Mouse (Mus musculus) right cerebral cortex, adult 18-20 months (tissue): Measurements from ENCODE around the gene Commd8.

Experiments
- DNase-seq: peaks from one replicate; pipeline ENCODE4 v3.0.0; 2022; ENCODE audit warnings: mixed read lengths

The Commd8 gene

DNA sequence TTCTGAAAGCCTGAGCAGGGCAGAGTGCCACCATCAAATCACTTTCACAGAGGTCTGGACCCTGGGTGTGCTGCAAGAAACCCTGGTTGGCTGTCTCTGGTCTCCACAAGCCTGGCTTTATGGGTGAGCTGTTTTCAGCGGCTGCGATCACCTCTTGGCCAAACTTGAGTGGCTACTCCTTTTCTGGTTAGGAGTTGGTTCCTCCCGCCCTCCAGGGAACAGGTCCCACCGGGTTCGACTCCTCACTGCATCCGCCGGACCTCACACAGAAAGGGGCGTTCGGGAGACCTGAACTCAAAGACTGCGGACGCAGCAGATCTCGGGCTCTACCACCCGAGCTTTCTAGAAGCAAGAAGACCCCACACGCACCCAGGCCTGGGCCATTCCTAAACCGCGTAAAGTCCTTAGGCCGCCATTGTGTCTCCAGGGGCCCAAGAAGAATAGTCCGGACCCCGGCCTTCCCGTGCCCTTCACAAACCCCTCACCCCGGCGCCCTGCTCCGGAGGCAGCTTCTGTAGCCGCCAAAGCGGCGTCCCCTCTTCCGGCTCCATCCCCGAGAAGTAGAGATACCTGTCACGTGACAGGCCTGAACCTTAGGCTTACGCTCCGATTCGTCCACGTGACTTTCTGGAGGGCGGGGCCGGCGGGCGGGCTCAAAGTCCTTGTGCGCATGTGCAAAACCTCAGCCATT, at the start of gene Commd8:
TSS of gene Commd8 (minus strand) at position 596 of the 691 bp plus-strand sequence.
- peak; percentile 95 for DNase-seq

DNA sequence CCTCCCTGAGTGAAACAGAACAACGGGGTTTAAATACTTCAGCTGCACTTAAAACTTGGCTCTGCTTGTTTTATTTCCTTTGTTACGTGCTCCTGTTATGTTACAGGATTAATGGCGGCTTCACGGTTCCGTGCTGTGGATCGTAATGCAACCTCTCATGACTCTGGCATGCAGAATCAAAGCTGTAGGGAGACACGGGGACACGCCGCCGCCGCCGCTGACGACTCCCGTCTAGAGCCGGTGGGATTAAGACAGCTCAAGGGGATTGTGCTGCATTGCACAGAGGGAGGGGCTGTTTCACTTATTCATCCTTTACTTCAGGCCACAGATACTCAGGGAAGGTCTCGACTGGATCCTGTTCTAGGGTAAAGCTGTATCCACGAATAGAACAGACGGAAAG, 43.8 kb upstream of the Commd8 start:
- no peak for DNase-seq

DNA sequence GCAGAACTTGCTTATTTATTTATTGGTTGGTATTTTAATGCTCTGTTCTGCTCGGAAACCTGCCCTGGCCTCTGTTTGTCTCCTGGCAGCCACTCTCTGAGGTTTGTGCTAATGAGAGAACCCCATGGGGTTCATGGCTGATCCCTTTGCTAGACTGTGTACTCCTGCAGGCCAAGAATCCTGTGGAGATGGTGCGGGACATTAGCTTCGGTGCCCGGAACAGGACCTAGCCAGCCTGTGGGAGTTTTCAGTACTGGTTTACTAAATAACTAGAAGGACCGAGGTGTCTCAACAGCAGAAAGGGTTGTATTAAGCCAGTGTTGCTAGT, 42.8 kb upstream of the Commd8 start:
- no peak for DNase-seq

DNA sequence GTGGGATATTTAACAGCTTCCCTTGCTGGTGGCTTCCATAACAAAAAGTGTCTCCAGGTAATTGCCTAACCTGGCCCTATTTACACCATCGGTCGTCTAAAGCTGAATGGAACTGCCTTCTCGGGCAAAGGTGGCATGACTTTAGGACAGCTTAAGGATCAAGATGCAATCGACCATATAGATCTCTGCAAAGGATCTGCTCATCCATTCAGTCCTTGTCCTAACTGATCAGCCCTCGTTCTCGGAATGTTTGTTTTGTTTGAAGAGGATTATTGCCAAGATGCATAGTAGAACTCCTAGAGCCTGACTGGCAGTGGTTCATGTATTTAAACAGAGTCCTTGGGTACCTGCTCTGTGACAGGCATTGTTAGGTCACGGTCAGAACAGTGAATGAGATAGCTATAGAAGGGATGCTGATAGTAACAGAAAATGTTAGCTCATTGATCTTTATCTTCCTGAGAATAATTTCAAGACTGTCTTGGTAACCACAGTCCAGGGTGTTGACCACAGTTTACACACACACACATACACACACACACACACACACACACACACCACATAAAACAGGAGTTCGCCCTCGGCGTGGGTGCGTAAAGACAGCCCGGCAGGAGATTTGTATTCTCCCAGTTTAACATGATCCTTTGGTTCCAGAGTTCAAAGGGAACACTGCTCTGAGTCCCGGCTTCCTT, 42.3 kb upstream of the Commd8 start:
- no peak for DNase-seq

DNA sequence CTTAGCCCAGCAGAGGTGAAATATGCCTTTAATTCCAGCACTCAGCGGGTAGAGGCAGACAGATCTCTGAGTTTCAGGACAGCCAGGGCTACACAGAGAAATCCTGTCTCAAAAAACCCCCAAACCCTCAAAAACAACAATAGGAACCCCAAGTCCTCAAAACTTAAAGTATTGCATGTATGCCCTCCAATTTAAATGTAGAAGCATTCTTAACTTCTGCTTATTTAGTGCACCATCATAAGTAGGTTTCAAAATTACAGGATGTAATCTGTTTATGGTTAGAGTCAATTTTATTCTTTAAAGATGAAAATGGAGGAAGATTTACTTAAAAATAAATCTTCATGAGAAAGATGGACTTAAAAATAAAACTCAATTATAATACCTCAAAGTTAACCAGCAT, 40.5 kb upstream of the Commd8 start:
- no peak for DNase-seq

DNA sequence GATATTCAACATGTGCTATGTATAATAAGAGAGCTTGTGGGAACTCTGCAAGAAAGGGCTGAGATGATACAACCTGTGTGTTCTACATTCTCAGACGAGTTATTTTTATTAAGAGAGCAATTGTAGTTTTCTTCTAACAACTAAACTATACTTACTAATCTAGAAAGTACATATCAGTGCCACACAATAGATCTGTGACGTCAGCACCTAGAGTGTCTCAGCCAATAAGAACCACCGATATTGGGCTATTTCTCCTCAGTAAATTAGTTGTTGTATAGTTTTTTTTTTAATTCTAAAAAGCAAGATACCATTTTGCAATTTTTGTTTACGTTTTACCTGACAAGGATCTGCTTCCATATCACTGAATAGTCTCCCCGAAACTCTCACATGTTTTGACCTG, 37.3 kb upstream of the Commd8 start:
- DNase-seq = no peak

DNA sequence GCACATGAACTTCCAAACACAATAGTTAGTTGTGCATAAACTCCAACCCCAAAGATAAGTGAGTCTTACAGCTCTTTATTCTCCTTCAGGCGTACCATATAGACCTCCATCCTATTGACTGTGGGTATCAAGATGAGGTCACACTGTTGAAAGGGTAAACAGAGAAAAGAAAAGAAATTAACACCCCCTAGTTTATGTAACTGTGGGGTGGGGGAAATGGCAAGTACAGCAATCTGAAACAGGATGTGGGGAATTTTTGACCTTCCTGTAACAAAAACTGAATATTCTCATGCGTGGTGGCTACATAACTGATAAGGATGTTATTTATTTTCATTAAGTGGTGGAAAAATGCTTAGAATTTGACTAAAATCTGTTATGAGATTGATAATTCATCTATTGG, 36.5 kb upstream of the Commd8 start:
- no peak for DNase-seq

DNA sequence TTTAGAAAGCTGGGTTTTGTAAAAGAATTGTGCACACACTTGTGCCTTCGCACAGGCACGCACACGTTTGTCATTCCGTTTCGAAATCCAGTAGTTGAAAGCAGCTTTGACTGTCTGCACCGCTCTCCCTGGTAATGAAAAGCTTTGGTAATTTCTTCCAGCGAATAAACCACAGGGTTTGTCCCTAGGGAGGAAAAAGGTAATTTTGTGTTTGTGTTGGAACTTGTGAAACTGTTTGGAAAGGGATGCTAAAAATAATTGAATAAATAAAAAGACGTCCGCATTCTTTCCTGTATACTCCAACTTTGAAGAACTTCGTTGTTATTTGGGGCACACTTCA, 35.7 kb upstream of the Commd8 start:
- no peak for DNase-seq

DNA sequence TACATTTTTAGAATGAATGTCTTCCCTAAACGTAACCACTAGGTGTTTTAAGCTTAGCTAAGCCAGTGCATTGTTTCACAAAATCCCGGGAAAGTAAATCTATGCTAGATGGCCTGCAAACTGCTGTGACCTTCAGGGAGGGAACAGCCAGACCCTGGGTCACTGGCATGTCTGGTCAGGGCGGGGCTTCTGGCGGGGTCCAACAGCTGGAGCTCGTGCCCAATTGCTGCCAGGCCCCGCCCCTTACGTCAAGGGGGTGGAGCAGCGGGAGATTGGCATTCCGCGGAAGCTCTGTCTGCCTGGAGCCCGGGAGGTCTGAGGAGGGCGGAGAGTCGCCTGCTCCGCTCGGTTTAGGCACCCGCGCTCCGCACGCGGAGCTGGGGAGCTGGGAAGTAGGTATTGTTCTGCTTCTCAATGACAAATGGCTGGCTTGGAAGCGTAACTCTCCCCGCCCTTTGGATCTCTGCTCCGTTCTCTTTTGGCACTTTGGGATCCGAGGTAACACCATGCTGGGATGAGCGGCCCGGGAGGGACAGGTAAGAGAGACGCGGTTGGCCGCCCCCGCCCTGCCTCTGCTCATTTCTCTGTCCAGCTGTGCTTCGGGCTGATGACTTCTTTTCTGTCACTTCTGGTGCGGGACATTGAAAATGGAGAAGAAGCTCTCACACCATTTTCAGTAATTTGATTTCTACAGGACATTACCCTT, 35.2 kb upstream of the Commd8 start:
- peak; percentile 89 for DNase-seq

DNA sequence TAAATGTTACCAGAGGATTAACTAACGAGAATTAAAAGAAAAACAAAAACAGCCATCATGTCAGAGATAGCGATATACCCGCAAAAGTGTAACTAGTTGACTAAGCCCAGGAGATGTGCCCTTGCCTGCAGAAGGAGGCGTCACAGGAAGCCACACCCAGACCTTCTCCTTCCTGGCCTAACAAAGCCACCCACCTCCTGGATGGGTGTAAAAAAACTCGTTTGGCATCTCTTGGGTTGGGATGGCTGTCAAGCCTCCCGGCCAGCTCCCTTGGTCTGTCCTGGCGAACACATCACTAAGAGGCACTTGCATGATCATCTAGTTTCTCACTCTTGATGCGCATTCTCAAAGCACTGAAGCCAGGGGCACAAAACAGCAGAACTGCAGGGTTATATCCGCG, 34.0 kb upstream of the Commd8 start:
- no peak for DNase-seq

DNA sequence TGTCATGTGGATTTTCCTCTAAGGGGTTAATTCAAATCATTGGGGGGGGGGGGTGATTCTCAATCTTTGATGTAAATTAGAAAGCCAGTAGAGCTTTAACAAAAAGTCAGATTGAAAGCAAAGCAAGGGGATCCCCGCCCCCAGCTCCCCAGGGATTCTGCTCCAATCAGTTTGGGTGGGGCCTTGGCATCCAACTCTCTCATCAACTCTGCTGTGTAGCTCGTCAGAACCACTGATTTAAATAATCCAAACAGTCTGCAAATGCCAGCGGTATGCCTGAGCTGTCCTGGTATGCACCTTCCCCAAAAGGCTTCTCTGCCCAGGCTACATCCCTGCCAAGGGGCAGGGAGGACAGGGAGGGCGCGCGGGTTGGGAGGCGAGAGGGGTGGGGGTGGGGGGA, 33.6 kb upstream of the Commd8 start:
- DNase-seq = no peak

DNA sequence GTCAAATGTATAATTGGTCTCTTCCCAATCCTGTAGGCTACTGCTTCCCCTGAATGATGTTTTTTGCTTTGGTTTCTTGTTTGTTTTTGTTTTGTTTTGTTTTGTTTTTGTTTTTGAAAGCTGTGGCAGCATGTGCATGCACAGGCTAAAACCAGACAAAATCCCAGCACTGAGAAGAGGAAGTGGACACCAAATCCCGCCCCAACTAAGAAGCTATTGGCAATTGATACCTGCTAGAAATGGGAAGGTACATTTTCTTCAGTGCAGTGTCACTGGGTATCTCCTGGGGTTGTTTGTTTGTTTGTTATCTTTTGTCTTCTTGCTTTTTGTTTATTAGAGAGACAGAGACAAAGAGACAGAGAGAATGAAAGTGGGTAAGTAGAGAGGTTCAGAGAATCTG, 27.5 kb upstream of the Commd8 start:
- no peak for DNase-seq

DNA sequence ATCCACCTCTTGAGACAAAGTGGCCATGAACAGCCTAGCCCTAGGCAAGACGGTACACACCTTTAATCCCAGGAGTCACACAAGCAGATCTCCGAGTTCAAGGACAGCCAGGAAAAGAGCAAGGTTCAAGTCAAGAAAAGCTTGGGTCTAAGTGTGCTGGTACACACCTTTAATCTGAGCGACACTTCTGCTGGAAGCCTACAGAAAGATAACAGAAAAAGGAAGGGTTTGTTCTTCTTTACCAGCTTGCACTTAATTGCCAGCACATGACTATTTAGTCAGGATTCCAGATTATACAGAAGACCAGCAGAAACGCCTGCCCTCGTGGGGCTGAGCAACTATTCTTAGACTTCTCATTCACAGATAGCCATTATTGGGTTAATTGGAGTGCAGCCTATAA, 23.9 kb upstream of the Commd8 start:
- DNase-seq = no peak

DNA sequence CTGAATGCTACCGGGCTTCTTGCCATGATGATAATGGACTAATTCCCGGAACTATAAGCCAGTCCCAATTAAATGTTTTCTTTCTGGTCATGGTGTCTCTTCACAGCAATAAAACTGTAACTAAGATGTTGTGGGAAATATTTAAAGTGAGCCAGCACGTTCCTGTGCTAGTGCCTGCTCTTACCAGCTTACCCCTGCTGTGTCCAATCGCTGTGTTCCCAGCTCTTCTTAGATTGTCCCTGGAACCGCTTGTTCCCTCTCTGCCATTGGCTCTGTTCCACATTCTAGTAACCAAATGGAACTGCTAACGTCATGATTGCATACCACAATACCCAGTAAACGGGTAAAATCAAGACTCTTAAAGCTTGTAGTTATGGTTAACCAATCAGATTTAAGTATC, 23.2 kb upstream of the Commd8 start:
- DNase-seq = no peak

DNA sequence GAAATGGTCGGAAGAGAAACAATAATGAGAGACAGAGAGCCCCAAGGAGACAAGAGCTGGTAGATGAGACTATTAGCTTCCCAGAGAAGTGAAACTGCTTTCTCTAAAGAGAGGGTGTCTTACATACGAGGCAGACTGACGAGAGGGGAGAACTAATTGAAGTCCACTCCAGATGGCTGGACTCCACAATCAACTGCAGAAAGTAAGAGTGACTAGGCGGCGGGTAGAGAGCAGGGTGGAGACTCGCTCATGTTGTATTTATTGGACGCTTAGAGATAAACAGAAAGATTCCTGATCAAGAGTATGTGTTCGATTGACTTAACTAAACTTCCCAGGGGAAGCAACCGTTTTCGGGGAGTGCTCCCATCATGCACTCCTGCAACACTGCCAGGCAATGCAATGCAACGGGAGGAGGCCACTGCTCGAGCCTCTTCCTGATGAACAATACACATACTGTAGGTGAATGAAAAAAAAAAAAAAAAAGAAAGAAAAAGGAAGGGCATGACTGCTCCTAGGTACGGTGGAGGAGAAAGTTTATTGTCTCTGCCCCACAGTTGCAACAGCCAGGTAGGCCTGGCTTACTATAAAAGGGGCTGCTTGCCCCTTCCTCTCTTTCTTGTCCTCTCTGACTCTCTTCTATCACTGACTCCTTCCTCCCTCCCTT, 16.6 kb upstream of the Commd8 start:
- no peak for DNase-seq

DNA sequence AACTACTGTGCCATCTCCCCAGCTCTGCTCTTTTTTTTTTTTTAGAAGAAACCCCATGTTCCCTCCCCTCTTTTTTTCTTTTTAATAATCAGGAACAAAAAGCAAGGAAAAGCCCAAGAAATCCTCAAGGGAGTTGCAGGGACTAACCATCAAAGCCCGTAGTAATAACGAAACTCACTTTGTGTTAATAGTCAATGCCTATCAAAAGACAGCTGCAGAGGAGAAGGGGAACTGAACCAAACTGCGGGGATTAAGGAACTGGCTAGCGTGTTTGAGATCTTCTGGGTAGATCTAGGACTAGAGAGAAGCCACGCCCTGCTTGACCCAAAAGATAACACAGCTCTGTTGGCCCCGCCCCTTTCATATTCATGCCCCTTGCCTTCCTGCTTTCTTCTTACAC, 15.9 kb upstream of the Commd8 start:
- no peak for DNase-seq

DNA sequence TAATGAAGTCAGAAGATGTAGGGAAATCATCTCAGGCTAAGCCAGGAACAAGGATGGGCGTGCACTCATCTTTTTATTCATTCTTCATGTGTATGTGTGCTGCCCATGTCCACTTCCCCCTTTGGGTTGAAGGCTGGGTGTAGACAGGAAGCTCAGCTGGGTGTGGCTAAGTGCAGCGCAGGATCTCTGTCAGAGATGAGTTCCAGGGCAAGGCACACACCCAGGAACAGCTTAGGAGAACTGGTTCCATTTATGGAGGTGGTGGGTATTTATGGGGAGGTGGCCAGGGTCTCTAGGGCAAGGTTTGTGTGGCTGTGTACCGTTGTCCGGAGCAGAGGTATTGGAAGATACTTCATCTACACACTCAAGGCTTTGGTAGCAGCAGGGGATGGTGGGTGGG, 14.8 kb upstream of the Commd8 start:
- no peak for DNase-seq

DNA sequence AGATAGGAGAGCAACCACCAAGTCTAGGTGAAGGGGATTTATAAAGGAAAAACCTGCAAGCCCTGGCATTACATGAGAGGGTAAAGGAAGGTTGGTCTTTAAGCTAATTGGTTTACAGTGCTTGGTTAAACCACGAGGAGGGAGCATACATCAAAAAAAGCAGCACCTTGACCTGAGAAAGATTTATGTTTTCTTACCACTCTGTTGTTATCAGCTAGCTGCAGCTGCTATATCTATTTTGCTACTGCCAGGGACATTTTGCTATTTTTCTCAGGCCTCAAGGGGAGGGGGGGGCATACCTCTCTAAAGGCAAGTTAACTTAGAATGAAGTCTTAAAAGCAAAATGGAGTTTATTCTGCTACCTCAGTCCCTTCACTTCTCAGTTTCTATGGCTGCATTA, 13.2 kb upstream of the Commd8 start:
- no peak for DNase-seq

DNA sequence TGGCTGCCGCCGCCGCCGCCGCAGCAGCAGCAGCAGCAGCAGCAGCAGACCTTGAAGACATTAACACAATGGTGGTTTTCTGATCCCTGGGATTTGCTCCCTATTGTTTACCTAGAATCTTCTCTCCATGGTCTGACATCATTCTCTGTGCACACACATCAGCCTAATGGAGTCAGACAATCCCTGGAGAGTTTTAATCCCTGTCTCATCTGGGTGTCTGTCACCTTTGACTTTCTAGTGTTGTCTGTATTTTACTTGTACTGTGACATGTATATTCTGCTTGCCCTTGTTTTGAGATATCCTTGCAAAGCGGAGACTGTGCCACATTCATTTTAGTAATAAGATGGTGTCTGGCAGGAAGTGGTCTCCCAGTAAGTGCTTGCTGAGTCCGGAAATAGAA, 7.5 kb upstream of the Commd8 start:
- DNase-seq = no peak

DNA sequence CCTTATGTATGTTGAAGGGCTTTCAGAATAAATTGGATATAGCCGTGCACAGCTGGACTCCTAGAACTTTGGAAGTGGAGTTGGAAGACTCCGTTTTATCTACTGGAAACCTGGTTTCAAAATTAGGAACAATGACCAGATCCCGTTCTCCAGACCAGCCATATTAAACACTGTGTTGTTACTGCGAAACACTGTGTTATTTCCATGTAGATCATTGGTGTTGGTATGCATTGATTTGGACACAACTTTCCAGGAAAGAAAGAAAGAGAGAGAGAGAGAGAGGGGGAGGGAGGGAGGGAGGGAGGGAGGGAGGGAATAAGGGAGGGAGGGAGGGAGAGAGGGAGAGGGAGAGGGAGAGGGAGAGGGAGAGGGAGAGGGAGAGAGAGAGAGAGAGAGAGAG, 7.1 kb upstream of the Commd8 start:
- DNase-seq = no peak

DNA sequence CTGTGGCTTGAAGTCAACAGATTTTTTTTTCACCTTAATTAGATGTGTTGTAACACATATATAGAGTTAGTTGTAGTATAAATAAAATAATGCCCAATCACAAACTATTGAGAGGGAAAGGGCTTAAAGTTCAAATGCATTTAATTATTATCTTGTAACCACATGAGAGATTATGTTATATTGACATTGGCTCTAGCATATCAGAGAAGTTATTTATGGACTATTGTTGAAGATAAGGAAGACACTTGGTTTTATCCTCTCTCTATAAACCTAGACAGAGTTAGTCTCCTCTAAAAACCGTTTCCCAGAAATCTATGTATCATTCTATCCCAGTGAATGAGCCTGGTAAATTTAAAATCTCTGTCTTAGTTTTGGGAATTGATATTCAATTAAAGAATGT, 5.5 kb upstream of the Commd8 start:
- DNase-seq = no peak

DNA sequence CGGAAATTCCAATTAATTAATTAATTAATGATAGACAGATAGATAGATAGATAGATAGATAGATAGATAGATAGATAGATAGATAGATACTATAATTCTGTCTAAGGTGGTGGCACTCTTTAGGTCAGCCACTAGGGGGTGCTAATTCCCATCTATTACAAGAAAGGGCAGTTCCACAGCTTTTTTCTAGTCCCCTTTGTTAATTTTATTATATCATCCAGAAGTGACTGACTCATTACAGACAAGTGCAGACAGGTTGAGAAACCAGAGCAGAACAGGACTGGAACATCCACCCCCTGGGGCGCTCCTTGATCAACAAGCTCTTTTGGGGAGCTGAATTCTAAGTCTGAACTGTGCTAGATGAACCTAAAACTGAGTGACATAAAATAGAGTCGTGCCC, 4.7 kb upstream of the Commd8 start:
- DNase-seq = no peak

DNA sequence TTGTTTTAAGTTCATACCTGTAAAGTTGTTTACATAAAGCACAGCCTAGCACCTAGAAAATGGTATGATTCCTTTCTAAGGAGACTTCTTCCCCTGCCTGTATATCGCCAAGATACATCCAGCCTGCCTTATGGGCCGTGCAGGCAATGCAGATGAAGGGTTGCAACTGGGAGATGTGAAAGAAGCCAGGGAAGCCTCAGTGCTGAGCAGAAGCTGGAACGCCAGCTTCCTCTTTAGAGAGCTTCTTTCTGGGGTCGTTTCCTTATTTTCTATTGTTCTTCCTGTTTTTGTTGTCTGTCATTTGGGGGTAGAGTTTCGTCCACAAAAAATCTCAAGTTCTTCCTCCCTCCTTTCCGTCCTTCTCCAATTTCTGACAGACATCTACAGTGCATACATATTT, 2.1 kb upstream of the Commd8 start:
- no peak for DNase-seq

DNA sequence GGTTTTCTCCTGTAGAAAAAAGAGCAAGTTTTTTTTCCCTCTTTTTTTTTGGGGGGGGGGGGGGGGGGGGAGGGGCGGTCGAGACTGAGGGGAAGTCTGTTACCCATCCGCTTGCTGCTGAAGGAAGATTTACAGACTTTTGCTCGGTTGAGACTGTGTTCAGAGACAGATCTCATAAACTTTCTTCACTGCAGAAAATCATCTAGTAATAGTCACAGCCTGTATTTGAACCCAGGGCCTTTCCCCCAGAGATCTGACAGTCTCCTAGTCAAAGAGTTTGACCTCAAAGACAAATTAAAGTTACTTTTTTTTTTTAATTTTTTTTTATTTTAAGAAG, 264 bp upstream of the Commd8 start:
- no peak for DNase-seq
